Mouse (Mus musculus) limb, embryonic 15.5 days (tissue): ENCODE measurements around the gene Hhipl1. TPM values are rescaled to one million over a fixed set of nuclear protein-coding genes. Genes with fewer than 3 reads are reported as not detected.

Experiments used
- ATAC-seq: fragments of 200-750 bp; cut with Nextera tagmentation; 2 replicates; pipeline ENCODE4 v1.8.0; 2017; ENCODE audit warnings: low read depth, moderate TSS enrichment; ENCODE audit not compliant: insufficient number of reproducible peaks, low FRiP score, low TSS enrichment
- H3K27ac ChIP-seq: fragments of 300-500 bp; sonication (generic); 2 replicates; pipeline ENCODE4 v1.5.1; 2015; ENCODE audit warnings: moderate library complexity, mild to moderate bottlenecking, inconsistent platforms
- H3K27me3 ChIP-seq: fragments of 300-500 bp; sonication (generic); 2 replicates; pipeline ENCODE4 v1.6.1; 2015; ENCODE audit warnings: inconsistent platforms
- H3K36me3 ChIP-seq: fragments of 300-500 bp; sonication (generic); 2 replicates; pipeline ENCODE4 v1.6.1; 2015; ENCODE audit warnings: inconsistent platforms
- H3K4me1 ChIP-seq: fragments of 300-500 bp; sonication (generic); 2 replicates; pipeline ENCODE4 v1.6.1; 2015; ENCODE audit warnings: inconsistent platforms
- H3K4me2 ChIP-seq: fragments of 300-500 bp; sonication (generic); 2 replicates; pipeline ENCODE4 v1.6.1; 2015; ENCODE audit warnings: mild to moderate bottlenecking, inconsistent platforms
- H3K4me3 ChIP-seq: fragments of 300-500 bp; sonication (generic); 2 replicates; pipeline ENCODE4 v1.5.1; 2015; ENCODE audit warnings: mild to moderate bottlenecking, inconsistent platforms
- H3K9ac ChIP-seq: fragments of 300-500 bp; sonication (generic); 2 replicates; pipeline ENCODE4 v1.6.1; 2015; ENCODE audit warnings: inconsistent platforms
- H3K9me3 ChIP-seq: fragments of 300-500 bp; sonication (generic); 2 replicates; pipeline ENCODE4 v1.6.1; 2016; ENCODE audit warnings: inconsistent platforms
- WGBS: fragments of 180-500 bp; shearing (Covaris S2); methylation state at CpG from one replicate; pipeline ENCODE4 v1.1.7; 2015; 5-methylcytosine and 5-hydroxymethylcytosine counted together
- polyA plus RNA-seq: library from polyadenylated mRNA; unstranded; fragments of >200 nt; fragmentation: Nextera tagmentation; extraction: Ambion mirVana; gene quantifications from 2 replicates; pipeline ENCODE4 v1.2.1, GENCODE M21; 2015

Hhipl1 gene
- polyA plus RNA-seq, 1 experiment from 2014 or later, result 1.4 TPM

DNA sequence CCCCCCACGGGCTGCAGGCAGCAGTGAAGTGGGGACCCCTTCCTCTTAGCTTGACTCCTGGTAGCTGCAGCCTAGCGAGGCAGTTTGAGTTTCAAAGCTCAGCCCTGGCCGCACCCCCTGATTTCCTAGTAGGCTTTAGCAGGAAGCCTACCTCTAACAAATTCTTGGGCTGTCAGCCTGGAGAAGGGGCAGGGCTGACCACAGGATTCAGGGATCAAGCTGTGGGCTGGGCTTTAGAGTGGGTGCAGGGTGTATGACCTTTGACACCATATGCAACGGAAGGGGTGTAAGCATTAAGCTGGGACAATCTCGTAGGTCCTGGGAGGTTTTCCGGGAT lies 65.3 kb downstream of the Hhipl1 start:
- Histone ChIP-seq H3K4me2 (no peak overlapping the region), H3K9ac (no peak overlapping the region), H3K27me3 (no peaks in the 10 kb centered on the region), H3K36me3 (no peaks in the 10 kb centered on the region), H3K4me1 (peaks cover 43% of the 10 kb centered on the region), H3K4me3 (no peak overlapping the region), H3K27ac (no peak overlapping the region; the same call in 1 of the 2 replicates), H3K9me3 (no peaks in the 10 kb centered on the region)
- WGBS, result 74% methylated on average over 6 of the region's 6 CpGs
- no peak for ATAC-seq

DNA sequence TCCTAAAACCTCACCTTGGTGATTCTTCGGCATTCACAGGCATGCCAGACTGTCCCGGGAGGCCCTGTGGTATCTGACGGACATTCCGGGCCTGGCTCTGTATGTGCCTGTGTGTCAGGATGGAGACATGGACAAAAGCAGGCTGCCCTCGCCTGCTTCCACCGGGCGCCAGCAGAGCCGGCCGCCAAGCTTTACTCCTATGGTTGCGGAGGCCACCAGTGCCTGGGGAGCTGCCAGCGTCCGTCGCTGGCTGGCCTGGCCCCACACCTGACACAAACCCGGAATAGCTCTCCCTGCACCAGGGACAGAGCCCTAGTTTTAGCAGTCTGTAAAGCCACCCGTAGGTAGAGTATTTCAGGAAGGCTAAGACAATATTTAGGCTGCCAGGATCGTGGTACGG lies 66.2 kb downstream of the Hhipl1 start:
- no peak for ATAC-seq
- no peaks in the 10 kb centered on the region for H3K9me3 ChIP-seq
- H3K27ac ChIP-seq, result no peak overlapping the region; the same call in 1 of the 2 replicates
- 68% methylated on average over 17 of the region's 17 CpGs for WGBS
- no peak overlapping the region for H3K4me2 ChIP-seq
- H3K36me3 ChIP-seq, result no peaks in the 10 kb centered on the region
- H3K9ac ChIP-seq, result no peak overlapping the region
- H3K4me3 ChIP-seq, result no peak overlapping the region
- H3K27me3 ChIP-seq, result no peaks in the 10 kb centered on the region
- H3K4me1 ChIP-seq, result peaks cover 42% of the 10 kb centered on the region

DNA sequence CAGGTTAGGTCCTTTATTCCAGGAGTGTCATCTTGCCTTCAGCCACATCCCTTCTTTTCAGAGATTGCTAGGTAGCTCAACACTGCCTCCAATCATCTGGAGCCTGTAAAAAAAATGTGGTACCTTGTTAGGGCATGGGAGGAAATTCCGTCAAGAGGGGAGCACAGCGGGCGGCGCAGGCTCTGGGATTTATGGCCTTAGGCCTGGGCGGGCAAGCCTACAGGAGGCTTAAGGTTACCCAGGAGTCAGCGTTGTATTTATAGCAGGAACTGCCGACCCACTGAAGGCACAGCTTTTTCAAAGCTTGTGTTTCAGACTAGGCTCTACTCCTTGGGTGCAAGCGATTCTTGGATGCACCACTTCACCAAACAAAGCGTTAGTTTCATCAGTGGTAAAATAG lies 67.5 kb downstream of the Hhipl1 start:
- ATAC-seq, result no peak
- 21% methylated on average over 9 of the region's 9 CpGs for WGBS
- no peak overlapping the region for H3K9ac ChIP-seq
- no peak overlapping the region for H3K4me2 ChIP-seq
- H3K36me3 ChIP-seq, result no peaks in the 10 kb centered on the region
- H3K4me3 ChIP-seq, result no peak overlapping the region
- H3K27me3 ChIP-seq, result no peaks in the 10 kb centered on the region
- H3K27ac ChIP-seq, result peak overlapping the region; percentile 58; the same call in 1 of the 2 replicates
- peaks cover 42% of the 10 kb centered on the region for H3K4me1 ChIP-seq
- H3K9me3 ChIP-seq, result no peaks in the 10 kb centered on the region

DNA sequence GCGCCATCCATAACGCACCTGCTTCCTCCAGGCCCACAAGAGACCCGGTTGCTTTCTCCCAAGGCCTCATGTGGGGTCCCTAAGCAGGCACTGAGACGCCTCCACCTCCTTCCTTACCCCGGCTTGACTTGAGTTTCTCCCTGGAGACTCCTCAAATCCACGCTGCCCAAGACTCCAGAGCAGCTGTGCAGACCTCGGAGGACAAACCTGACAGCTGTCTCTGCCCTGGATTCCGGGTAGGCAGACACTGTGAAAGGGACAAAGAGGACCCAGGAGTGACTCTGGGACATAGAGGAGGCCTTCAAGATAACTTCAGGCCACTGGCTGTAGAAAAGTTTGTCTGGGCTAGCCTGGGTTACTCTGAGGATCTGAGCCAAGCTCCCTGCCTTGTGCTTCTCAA lies 68.6 kb downstream of the Hhipl1 start:
- no peaks in the 10 kb centered on the region for H3K9me3 ChIP-seq
- peaks cover 39% of the 10 kb centered on the region for H3K4me1 ChIP-seq
- H3K4me2 ChIP-seq, result no peak overlapping the region
- H3K4me3 ChIP-seq, result no peak overlapping the region
- no peak for ATAC-seq
- H3K27ac ChIP-seq, result peak overlapping the region; percentile 7; the same call in 1 of the 2 replicates
- WGBS, result 66% methylated on average over 8 of the region's 8 CpGs
- H3K36me3 ChIP-seq, result no peaks in the 10 kb centered on the region
- H3K27me3 ChIP-seq, result no peaks in the 10 kb centered on the region
- H3K9ac ChIP-seq, result no peak overlapping the region

DNA sequence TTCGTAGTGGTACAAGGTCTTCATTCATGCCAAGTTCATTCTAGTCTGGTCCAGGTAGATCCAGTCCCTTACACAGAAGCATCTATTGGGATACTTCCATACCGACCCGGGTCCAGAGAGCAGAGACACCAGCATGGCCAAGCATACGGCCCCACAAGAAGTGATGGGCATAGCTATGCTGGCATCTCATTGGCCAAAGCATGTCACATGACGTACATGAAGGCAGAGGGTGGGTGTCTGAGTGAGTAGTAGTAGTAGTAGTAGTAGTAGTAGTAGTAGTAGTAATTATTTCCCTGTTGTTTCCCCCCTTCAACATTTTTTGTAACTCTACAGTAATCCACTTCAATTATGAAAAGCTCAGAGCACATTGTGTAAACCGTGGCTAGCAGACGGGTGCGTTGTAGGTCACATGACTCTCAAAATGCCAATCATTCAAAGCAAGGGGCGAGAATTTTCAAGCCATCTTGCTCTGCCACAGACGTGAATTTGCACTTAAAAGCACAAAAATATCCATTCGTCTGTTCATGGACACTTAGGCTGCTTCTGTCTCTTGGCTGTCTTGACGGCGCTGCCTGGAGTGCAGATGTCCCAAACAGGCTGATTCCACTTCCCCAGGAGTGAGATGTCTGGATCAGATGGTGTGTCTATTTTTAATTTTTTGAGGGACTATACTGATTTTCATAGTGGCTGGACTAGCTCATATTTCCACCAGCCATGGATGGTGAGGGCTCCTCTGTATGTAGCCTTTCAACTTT lies 72.5 kb downstream of the Hhipl1 start:
- Histone ChIP-seq H3K9ac (no peak overlapping the region), H3K36me3 (no peaks in the 10 kb centered on the region), H3K4me3 (no peak overlapping the region), H3K4me1 (peaks cover 15% of the 10 kb centered on the region), H3K4me2 (no peak overlapping the region), H3K9me3 (no peaks in the 10 kb centered on the region), H3K27me3 (no peaks in the 10 kb centered on the region), H3K27ac (no peak overlapping the region)
- no peak for ATAC-seq
- WGBS, result 80% methylated on average over 13 of the region's 13 CpGs

Other genes with a start within 250 kb of the Hhipl1 start
- gene Setd3, start 127.0 kb upstream of the Hhipl1 start, polyA plus RNA-seq, result 87.1 and 87.2 TPM in 2 replicates
- gene Ccnk, start 126.7 kb upstream of the Hhipl1 start, polyA plus RNA-seq, result 2.4 and 3.4 TPM in 2 replicates
- gene Ccdc85c, start 30.8 kb upstream of the Hhipl1 start, polyA plus RNA-seq, result 4.2 and 4.7 TPM in 2 replicates
- 6.3 and 7.6 TPM in 2 replicates for gene Cyp46a1, start 28.1 kb downstream of the Hhipl1 start, polyA plus RNA-seq
- gene Eml1, start 64.7 kb downstream of the Hhipl1 start, polyA plus RNA-seq, result 46.0 and 60.3 TPM in 2 replicates
- 39.8 and 49.5 TPM in 2 replicates for gene Evl, start 248.4 kb downstream of the Hhipl1 start, polyA plus RNA-seq